Mouse (Mus musculus) megakaryocyte, adult 5-6 weeks (primary cell): ENCODE data around the gene Alcam. TPM values are rescaled to one million over a fixed set of nuclear protein-coding genes. Genes with fewer than 3 reads are reported as not detected.

Experiments
- ATAC-seq: 2 replicates; pipeline ENCODE4 v1.8.0; 2016; ENCODE audit warnings: mild to moderate bottlenecking, inconsistent platforms; ENCODE audit not compliant: poor library complexity, severe bottlenecking
- total RNA-seq, 2 experiments: library from RNA; stranded (forward) in 1 of 2; stranded (reverse) in 1 of 2; fragments of 153-499, 151-499 nt in 1 of 2; fragments of 221-1000, 200-1000 nt in 1 of 2; gene quantifications; 2 replicates each; pipeline versions ENCODE4 v1.2.3 to v1.2.4; 2015 to 2017

Alcam gene
- total RNA-seq (2015) (35.6 and 36.5 TPM in 2 replicates), total RNA-seq (2017) (63.1 and 63.2 TPM in 2 replicates)

DNA sequence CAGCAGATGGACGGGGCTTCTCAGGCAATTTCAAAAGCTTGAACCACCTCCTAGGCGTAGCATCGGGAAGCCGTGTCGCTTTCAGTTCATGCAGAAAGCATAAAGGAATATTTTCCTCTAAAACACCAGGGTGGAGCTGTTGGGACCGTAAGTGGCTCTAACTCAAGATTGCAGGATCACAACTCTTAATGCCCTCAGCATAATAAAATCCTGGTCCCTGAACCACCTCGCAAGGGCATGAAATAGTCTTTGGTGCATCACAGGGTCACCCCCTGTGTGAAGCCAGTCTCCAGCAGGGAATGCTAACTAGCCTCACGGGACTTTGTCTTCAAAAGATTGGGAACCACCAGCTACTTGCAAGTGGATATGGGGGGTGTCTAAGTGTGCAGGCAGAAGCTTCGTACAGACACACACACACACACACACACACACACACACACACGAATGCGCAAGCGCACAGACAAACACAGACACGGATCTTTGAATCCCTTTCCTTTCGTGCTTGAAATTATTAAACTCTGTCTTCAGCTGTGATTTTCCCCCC lies at the start of gene Alcam:
Alcam (minus strand) TSS at position 104 of the 544 bp plus-strand sequence.
- no peak for ATAC-seq

DNA sequence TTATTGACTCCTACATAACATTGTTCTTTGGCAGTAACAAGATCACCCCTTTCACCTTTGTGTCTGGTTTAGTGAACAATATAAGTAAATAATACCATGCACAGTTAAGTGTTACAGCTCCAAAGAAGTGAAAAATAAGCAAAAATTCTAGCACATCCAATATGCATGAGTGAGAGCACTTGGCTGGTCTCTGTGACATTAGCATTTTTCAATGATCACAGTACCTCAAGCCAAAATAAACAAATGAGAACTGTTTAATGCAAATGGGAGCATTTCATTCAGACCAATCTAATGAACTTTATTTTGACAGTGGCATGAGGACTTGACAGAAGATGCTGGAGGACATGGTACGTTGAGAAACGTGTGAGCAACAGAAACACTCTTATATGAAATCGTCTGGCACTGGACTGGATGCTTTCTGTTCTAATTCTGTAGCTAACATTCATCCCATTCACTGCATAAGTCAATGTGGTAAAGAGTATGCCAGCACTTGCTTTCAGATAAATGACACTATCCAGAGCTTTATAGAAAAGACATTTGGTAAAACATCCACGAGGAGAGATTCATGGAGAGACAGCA lies 45.0 kb upstream of the Alcam start:
- no peak for ATAC-seq

DNA sequence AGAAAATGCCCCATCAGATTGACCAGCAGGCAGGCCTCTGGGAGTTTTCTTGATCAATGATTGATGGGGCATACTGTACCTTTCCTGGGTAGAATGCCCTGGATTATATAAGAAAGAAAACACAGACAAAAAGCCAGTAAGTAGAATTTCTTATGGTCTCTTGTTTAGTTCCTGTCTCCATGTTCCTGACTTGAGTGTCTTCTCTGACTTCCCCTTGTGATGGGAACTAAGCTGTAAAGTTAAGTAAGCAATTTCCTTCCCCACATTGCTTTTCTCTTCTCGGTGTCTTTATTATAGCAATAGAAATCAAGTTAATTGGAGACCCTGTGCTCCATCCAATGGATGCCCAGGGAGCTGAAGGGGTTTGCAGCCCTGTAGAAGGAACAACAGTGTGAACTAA lies 36.7 kb upstream of the Alcam start:
- peak; percentile 79 for ATAC-seq

DNA sequence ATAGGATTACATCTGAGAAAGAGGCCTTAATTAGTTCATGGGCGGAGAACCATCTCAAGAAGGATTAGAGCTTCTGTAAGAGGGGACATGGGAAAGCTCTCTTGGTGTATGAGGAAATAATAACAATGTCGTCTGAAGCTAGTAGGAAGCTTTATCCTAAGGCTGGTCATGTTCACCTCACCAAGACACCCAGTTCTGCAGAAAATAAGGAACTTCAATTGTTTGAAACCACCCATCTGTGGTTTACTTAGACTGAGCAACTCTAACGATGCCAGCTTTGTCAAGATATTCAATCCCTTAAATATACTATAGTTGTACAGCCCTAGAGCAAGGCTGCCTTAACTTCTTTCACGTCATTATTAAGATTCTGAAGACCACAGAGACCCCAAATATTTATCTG lies 20.4 kb upstream of the Alcam start:
- ATAC-seq: peak; percentile 66

DNA sequence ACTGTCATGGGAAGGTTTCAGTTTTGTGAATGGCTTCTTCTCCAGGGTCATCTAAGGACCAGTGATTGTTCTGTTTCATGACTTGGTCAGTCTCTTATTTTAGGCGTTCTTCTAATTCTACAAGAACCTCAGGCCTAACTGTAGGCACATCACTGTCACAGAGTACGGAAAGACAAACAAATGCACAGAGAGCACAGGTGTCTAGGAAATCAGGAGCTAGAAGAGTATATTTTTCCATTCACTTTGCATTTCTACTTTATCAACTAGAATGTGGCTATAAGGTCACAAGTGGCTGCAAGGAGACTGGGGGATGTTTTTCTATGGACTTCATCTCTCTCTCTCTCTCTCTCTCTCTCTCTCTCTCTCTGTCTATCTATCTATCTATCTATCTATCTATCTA lies 19.2 kb upstream of the Alcam start:
- ATAC-seq: no peak

DNA sequence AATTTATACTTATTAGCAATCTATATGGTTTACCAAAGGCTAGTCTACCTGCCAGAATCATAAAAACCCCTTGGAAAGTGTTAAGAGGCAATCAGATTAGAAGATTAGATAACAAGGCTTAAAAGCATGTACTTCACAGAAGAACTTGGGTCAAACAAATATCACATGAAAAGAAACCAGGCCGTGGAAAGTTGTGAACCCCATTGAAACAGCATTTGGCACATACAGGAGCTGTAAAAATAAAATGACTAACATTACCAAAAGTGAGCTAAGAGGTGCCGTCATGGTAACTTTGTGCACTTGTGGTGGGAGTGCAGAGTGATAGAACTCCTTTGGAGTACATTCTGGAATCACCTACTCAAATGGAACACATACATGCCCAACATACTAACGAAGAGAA lies 18.8 kb upstream of the Alcam start:
- ATAC-seq: no peak

DNA sequence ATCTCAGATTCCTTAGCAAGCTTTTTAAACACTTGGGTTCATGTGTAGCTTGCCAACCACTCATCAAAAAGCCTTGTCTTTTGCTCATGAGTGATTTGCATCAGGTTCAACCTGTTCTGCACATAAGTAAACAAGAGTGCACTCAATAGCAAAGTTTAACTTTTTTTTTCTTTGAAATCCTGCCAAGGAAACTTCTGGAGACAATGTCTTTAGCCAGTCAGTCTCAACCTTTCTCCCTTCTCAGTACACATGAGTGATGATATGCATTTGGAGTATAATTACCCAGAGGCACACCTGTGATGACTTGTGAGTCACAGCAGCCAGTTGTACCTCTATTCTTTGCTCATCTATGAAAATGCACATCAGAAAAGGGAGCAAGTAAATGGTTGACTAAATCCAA lies 18.2 kb upstream of the Alcam start:
- no peak for ATAC-seq

DNA sequence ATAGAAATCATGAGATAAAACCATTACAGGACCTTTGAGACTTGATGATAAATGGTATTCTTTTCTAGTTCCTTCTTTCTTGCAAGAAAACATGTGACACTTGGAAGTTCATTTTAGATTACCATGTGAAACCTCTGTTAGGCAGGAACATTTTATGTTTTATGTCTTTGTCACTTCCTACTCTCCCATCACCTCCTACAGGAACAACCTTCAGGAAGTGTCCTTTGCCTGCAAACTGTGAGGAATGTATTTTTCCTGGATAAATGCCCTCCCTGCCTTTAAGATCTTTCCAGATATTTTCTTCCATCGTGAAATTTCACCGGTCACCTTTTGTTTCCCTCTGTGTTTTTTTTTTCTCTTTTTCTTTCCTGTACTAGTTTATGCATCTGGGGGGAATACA lies 17.0 kb upstream of the Alcam start:
- ATAC-seq: no peak

DNA sequence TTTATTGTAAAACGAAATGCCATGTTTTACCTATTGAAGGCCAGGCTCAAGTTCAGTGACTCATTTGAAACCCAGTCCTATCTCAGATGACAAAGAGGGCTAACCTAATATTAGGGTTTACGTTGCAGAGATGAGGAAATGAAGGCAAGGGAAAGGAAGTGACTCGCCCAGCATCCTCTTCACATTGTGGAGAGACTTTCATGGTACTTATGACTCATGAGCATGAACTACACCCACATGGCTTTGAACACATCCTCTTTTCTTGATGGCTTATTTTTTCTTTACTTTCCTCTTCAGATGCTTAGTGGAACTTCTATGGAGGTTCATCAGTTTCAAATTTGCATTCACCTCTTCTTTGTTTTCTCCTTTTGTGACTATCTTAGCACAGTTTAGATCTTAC lies 16.4 kb upstream of the Alcam start:
- peak; percentile 81 for ATAC-seq

DNA sequence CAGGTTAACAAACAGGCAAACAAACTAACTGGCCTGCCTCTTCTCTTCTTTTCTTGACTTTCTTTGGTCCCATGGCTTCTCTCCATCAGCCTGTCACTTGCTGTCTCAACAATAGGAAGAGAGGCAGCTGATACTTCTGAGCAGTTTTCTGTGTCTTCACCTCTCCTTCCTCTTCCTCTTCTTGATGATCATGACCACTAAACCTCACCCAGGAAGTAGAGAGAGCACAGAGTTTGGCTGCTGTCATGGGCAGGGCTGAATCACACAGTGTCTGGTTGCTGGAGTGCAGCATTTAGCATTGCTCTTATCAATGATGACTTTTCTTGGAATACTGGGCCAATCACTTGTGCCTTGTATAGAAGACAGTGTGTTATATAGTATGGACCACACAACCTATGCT lies 14.6 kb upstream of the Alcam start:
- ATAC-seq: peak; percentile 80

DNA sequence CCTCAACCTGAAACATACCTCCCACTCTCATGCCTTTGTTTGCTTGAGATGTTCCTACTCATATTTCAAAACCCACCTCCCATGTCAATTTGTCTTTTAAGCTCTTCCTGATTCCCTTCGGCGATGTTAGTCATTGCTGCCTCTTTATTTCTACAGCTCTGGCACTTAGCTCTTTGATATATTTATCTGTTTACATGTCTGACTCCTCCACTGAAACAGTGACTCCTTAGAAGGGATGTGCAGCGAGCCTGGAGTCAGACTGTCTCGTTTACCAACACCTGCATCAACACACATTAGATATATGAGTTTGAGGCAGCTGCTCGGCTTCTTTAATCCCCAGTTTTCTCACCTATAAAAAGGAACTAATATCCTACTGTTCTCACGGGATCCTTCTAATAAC lies 12.9 kb upstream of the Alcam start:
- no peak for ATAC-seq

DNA sequence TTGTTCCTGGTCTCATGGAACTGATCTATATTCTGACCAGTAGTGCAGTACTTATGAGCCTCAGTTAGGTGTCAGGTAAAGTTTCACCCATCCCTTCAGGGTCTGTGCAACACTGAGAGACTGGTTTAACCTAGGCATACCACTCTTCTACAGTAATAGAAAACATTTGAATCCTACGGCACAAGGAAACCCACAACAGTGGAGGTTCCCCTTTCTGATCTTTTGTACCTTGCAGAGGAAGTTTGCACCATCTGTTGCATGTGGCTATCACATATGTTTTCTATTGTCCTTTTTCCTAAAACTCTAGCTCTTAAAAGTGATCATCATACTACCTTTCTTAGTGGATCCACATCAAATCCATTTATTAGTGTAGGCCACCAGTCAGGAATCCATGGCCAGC lies 10.7 kb upstream of the Alcam start:
- peak; percentile 68 for ATAC-seq

DNA sequence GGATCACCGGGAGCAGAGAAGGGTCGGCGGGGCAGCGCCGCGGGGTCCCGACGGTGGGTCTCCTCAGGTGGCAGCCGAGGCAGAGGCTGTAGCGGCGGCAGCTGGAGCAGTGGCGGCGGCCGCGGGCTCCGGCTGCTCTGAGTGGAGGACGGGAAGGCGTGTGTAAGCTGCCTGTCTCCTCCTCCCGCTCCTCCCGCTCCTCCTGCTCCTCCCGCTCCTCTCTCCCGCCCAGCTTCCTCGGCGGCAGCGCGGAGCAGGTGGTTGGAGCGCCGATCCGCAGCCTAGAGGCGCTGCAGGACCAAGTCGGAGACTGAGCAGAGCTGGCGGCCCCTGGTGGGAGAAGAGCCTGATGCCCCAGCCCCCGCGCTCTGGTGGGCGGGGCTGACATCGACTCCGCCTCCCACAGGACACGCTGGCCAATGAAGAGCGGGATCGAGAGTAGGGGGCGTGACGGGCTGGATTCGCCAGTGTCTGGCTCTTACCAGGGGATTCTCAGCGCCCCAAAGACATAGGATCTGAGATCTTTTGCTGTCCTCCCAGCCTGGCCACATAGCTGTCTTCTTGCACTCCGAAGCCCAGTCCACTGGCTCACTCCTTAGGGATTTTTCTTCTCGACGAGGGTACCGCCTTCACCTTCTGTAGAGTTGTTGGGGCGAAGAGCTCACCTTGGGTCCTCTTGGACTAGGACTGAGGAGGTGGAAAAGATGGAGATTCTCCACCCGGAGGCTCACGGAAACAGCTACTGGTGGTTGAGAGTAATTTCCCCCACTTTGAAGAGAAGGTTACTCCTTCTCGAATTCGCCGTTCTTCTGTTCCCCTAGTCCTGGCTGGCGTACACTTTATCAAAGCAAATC lies 785 bp downstream of the Alcam start:
- ATAC-seq: peak; percentile 75

DNA sequence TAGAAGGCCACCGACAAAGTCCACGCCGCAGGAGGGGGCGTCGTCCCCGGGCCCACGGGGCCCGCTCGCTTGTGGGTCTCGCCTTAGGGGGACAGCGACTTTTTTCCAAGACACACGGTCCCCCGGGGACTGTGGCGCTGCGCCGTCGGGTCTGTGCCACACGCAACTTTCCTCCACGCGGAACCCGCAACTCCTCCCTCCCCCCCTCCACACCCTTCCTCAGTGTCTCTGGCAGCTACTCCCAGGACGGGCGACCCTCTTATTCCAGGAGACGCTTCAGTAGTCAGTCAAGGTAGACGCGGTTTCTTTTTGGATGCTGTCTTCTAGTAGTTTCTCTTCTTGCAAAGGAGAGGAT lies 1.4 kb downstream of the Alcam start:
- ATAC-seq: 0 out of 2 replicates have a peak, but pooled peaks have one; percentile 2

DNA sequence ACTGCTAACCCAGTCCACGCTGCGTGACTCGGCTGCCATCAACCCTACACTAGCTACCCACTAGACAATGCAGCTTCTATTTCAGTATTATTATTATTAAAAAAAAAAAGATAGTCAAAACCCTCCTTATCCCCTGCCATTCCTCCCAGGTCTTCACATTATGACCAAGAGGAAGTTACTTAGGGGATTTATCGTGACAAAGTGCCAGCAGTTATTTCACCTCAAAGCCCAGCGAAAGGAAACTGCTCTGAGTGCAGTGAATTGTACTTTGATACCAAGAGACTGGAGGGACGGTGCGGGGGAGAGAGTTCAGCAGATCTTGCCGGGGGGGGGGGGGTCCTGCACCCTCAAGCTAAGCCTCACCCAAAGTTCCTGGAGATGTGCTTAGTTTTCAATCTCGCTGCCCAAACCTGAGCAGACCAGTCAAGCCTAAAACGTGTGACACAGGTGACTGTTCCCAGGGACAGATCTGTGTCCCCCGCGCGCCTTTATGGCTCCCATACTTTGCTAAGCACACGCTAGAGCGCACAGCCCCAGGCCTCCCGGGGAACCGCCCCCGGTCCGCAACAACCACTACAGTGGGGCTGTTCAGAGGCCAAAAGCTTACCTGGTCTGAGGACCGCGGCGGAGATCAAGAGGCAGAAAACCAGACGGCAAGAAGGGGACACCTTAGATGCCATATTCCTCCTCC lies 1.9 kb downstream of the Alcam start:
- 0 out of 2 replicates have a peak, but pooled peaks have one; percentile 3 for ATAC-seq

DNA sequence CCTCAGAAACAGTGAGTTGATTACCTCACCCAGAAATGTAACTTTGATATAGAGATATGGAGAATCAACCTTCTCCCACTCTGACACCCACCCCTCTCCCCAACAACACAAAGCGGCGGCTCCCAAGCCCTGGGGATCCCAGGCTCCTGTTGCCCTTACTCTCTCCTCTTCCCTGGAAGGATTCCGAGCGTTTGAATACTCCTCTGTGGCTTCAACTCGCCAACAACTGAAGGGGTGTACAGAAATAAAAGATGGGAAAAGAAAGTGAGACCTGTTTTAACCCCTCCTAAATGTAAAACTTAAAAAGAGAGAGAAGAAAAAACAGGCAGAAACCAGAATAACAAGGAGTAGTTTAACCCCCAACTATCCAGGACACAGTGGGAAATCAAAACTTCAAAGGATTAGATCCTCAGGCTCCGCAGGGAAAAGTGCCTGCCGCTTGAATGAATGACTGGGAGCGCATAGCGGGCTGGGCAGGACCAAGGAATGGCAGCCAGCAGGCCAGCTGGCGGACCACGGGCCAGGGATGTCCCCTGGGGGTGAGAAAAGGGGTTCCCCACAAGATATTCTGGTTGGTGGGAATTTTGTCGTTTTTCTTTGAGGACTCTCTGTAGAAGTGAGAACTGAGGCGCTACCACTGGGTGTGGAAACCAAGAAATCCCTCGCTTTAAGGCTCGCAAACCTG lies 2.6 kb downstream of the Alcam start:
- 0 out of 2 replicates have a peak, but pooled peaks have one; percentile 1 for ATAC-seq

DNA sequence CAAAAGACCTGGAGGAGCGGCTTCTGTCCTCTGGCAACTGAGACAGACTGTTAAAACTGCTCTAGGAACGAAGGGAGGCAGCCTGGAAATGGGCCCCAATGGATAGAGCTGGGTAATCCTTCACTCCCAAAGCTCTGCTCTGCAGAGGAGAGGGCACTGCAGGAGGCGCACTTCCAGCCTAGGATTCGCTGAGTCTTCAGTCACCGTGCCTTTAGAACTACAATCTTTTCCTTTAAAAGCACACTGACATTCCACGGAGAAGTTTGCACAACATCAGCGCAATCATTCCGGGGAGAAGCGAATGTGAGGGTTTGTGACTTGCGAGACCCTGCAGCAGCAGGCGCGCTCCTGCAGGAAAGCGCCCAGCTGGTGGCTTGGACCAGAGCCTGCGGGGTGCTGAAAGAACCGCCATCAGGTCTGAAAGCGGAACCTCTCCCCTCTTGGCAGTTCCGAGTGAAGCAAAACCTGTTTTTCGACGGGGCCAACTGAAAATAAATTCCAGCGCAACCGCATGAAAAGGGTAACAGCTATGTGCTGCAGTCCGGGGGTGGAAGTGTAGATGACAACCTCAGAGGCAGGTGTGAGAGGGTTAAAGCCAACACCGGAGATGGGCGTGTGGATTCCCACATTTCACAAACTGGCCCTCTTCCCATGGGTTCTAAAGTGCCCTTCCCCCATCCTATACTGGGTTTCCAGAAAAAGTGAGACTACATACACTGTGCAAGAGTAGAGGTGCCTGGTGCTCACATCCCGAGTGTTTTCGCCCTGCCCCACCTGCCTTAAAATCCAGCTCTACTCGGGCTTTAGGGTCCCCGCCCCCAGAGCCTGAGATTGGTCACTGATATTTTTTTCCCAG lies 3.4 kb downstream of the Alcam start:
- peak; percentile 42 for ATAC-seq

DNA sequence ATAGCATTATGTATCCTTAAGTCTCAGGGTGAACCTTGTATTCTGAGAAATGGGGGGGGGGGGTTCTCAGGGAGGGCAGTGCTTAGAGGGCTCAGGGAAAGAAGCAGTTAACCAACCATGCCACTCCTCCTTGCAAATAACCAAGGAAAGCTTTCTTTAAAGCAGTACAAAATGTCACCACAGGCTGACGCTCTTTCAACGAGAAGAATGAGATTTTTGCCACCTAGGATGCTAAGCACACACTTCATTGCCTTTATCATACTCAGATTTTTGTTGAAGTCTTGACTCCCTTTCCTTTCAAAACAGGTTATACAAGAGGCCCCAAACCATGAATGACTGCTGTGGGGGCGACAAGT lies 4.0 kb downstream of the Alcam start:
- ATAC-seq: no peak

DNA sequence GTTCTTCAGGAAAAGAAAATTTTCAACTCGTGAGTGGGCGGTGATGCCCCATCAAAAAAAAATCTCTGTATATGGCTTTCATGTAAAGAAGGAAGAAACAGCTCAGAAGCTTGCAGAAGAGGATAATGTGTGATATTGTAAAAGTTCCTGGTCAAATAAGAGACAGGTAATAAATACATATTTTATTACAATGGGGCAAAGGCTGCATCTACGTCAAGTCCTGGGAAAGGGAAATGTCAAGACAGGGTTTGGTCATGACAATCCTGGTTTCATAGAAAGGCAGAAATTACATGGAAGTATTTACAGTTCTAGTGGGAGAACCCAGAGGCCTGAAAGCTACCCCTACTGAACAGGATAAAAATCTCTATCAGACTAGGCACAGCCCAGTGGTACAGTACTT lies 7.9 kb downstream of the Alcam start:
- ATAC-seq: no peak
